Mouse (Mus musculus): ENCODE results near the gene Smpd1. TPM values are rescaled to one million over a fixed set of nuclear protein-coding genes. Genes with fewer than 3 reads are reported as not detected.

The Smpd1 gene
- 5.8 TPM for polyA plus RNA-seq (2014; fragmentation: Illumina TruSeq; extraction: RNeasy Lipid Tissue Mini Kit (QIAGEN cat#74804); ENCODE audit: low read depth, low replicate concordance)

DNA sequence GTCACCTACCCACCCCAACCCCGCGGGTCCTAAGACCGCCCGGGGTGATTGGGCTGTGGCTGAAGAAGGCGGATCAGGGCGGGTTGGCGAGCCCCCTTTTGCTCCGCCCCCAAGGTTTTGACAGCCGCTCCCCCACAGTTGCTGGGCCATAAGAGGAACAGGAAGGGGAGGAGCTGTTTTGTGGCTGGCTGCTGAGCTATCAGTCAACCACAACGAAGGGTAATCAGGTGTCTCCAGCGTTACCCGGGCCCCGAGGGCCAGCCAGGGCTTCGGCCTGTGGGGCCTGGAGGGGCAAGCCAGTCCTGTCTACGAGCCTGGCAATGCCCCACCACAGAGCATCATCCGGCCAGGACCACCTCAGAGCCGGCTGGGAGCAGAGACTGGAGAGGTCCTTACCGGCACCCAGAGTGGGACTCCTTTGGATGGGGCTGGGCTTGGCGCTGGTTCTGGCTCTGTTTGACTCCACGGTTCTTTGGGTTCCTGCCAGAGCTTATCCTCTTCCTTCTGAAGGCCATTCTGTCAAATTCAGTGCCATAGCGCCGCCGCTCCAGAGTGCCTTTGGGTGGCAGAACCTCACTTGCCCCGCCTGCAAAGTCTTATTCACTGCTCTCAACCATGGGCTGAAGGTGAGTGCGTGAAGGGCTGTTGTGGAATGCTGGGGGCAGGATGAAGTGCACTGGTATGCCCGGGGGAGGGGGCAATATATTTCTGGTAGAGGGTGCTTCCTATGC is at the start of gene Smpd1:
TSS of gene Smpd1 (plus strand) at position 149 of the 731 bp plus-strand sequence.

GRCm38 (mm10) chr7:105581094-105581703 is 27.0 kb downstream of the Smpd1 start, which contains the start of gene Apbb1:
Apbb1 (minus strand) TSS chr7:105581653.

Other genes with a start within 250 kb of the Smpd1 start
- not detected for gene Olfr689, start 243.2 kb upstream of the Smpd1 start, polyA plus RNA-seq (2014; fragmentation: Illumina TruSeq; extraction: RNeasy Lipid Tissue Mini Kit (QIAGEN cat#74804); ENCODE audit: low read depth, low replicate concordance)
- gene Olfr690, start 220.3 kb upstream of the Smpd1 start, polyA plus RNA-seq (2014; fragmentation: Illumina TruSeq; extraction: RNeasy Lipid Tissue Mini Kit (QIAGEN cat#74804); ENCODE audit: low read depth, low replicate concordance): not detected
- not detected for gene Olfr691, start 212.1 kb upstream of the Smpd1 start, polyA plus RNA-seq (2014; fragmentation: Illumina TruSeq; extraction: RNeasy Lipid Tissue Mini Kit (QIAGEN cat#74804); ENCODE audit: low read depth, low replicate concordance)
- not detected for gene Olfr692, start 186.1 kb upstream of the Smpd1 start, polyA plus RNA-seq (2014; fragmentation: Illumina TruSeq; extraction: RNeasy Lipid Tissue Mini Kit (QIAGEN cat#74804); ENCODE audit: low read depth, low replicate concordance)
- gene Gm5901, start 179.3 kb upstream of the Smpd1 start, polyA plus RNA-seq (2014; fragmentation: Illumina TruSeq; extraction: RNeasy Lipid Tissue Mini Kit (QIAGEN cat#74804); ENCODE audit: low read depth, low replicate concordance): not detected
- gene Fam160a2, start 154.3 kb upstream of the Smpd1 start, polyA plus RNA-seq (2014; fragmentation: Illumina TruSeq; extraction: RNeasy Lipid Tissue Mini Kit (QIAGEN cat#74804); ENCODE audit: low read depth, low replicate concordance): 10.6 TPM
- not detected for gene Cnga4, start 149.8 kb upstream of the Smpd1 start, polyA plus RNA-seq (2014; fragmentation: Illumina TruSeq; extraction: RNeasy Lipid Tissue Mini Kit (QIAGEN cat#74804); ENCODE audit: low read depth, low replicate concordance)
- gene Cckbr, start 128.6 kb upstream of the Smpd1 start, polyA plus RNA-seq (2014; fragmentation: Illumina TruSeq; extraction: RNeasy Lipid Tissue Mini Kit (QIAGEN cat#74804); ENCODE audit: low read depth, low replicate concordance): not detected
- 16.9 TPM for gene Cavin3, start 72.1 kb upstream of the Smpd1 start, polyA plus RNA-seq (2014; fragmentation: Illumina TruSeq; extraction: RNeasy Lipid Tissue Mini Kit (QIAGEN cat#74804); ENCODE audit: low read depth, low replicate concordance)
- gene Apbb1, start 27.3 kb downstream of the Smpd1 start, polyA plus RNA-seq (2014; fragmentation: Illumina TruSeq; extraction: RNeasy Lipid Tissue Mini Kit (QIAGEN cat#74804); ENCODE audit: low read depth, low replicate concordance): 1.4 TPM
- not detected for gene Hpx, start 45.8 kb downstream of the Smpd1 start, polyA plus RNA-seq (2014; fragmentation: Illumina TruSeq; extraction: RNeasy Lipid Tissue Mini Kit (QIAGEN cat#74804); ENCODE audit: low read depth, low replicate concordance)
- gene Trim3, start 79.2 kb downstream of the Smpd1 start, polyA plus RNA-seq (2014; fragmentation: Illumina TruSeq; extraction: RNeasy Lipid Tissue Mini Kit (QIAGEN cat#74804); ENCODE audit: low read depth, low replicate concordance): 5.9 TPM
- gene Timm10b, start 85.7 kb downstream of the Smpd1 start, polyA plus RNA-seq (2014; fragmentation: Illumina TruSeq; extraction: RNeasy Lipid Tissue Mini Kit (QIAGEN cat#74804); ENCODE audit: low read depth, low replicate concordance): 47.9 TPM
- gene Arfip2, start 86.1 kb downstream of the Smpd1 start, polyA plus RNA-seq (2014; fragmentation: Illumina TruSeq; extraction: RNeasy Lipid Tissue Mini Kit (QIAGEN cat#74804); ENCODE audit: low read depth, low replicate concordance): 12.3 TPM
- gene Gm45799, start 86.2 kb downstream of the Smpd1 start, polyA plus RNA-seq (2014; fragmentation: Illumina TruSeq; extraction: RNeasy Lipid Tissue Mini Kit (QIAGEN cat#74804); ENCODE audit: low read depth, low replicate concordance): 1.3 TPM
- gene Dnhd1, start 96.5 kb downstream of the Smpd1 start, polyA plus RNA-seq (2014; fragmentation: Illumina TruSeq; extraction: RNeasy Lipid Tissue Mini Kit (QIAGEN cat#74804); ENCODE audit: low read depth, low replicate concordance): 1.7 TPM
- 41.2 TPM for gene Ilk, start 182.2 kb downstream of the Smpd1 start, polyA plus RNA-seq (2014; fragmentation: Illumina TruSeq; extraction: RNeasy Lipid Tissue Mini Kit (QIAGEN cat#74804); ENCODE audit: low read depth, low replicate concordance)
- 24.5 TPM for gene Rrp8, start 183.0 kb downstream of the Smpd1 start, polyA plus RNA-seq (2014; fragmentation: Illumina TruSeq; extraction: RNeasy Lipid Tissue Mini Kit (QIAGEN cat#74804); ENCODE audit: low read depth, low replicate concordance)
- 11.1 TPM for gene Taf10, start 190.0 kb downstream of the Smpd1 start, polyA plus RNA-seq (2014; fragmentation: Illumina TruSeq; extraction: RNeasy Lipid Tissue Mini Kit (QIAGEN cat#74804); ENCODE audit: low read depth, low replicate concordance)
- 145 TPM for gene Tpp1, start 197.9 kb downstream of the Smpd1 start, polyA plus RNA-seq (2014; fragmentation: Illumina TruSeq; extraction: RNeasy Lipid Tissue Mini Kit (QIAGEN cat#74804); ENCODE audit: low read depth, low replicate concordance)
- gene Dchs1, start 233.3 kb downstream of the Smpd1 start, polyA plus RNA-seq (2014; fragmentation: Illumina TruSeq; extraction: RNeasy Lipid Tissue Mini Kit (QIAGEN cat#74804); ENCODE audit: low read depth, low replicate concordance): 0.17 TPM

All from adrenal gland, adult 10 weeks (tissue).